Mouse (Mus musculus) heart, adult 2 months (tissue): Measurements from ENCODE around the gene Zc3h12c.

Source experiments
- CTCF ChIP-seq: fragments of 200-600 bp; IDR thresholded peaks from 2 replicates; pipeline ENCODE4 v1.8.1; 2022; ENCODE audit warnings: antibody characterized with exemption, mild to moderate bottlenecking, moderate library complexity
- EP300 ChIP-seq: fragments of 200-500 bp; IDR thresholded peaks from 2 replicates; pipeline ENCODE4 v1.6.1; 2011; ENCODE audit warnings: low read depth, low read length, control low read depth; ENCODE audit not compliant: insufficient read depth
- POLR2A ChIP-seq: fragments of 200-500 bp; IDR thresholded peaks from 2 replicates; pipeline ENCODE4 v1.6.1; 2011; ENCODE audit warnings: mild to moderate bottlenecking, low read depth, low read length, control low read depth; ENCODE audit not compliant: insufficient read depth

DNA sequence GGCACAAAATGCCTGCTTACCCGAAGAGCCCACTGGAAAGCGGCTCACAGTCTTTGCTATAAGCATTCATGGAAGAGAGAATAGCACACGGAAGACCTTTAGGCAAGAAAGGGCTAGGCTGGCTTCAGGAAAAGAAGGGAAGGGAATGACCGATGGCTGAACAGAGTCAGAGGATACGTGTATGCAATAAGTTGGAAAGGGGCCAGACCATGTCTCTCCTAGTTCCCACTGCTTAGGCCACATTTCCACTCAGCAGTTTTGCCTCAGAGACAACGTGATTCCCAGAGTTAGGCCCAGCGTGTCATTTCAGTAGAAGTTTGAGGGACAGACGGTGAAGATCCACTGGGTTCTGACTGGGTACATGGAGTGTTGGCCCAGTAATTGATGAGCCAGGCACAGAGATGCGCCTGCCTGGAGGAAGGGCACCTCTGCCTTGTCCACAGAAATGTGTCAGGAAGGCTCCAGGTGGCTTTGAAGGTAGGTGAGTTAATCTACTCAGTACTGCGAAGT, 73.8 kb downstream of the Zc3h12c start:
- TF ChIP-seq POLR2A = no peak
- TF ChIP-seq CTCF = no peak
- TF ChIP-seq EP300 = no peak
